Comparison of ENCODE assay signal across 19 mouse cellular contexts in the genomic region with DNA sequence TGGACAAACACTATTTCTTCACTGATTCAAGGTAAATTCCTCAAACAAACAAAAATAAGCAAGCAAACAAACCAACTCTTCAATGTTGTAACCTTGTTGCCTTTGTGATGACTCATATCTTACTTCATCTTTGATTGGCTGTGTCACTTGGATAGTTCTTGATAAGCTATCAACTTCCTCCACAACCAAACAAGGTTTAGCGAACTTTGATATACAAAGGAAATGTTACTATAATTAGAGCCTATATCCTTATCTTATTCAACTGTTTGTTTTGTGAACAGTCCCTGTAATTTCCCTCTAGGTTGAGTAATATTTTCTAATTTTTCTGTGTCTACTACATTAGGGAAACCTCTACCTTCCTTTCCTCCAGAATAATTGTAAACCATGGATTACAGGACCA.
"Had no signal": no experiment of that assay in that cellular context is flagged by ENCODE, and none has a peak within 500 bp of the region (broad histone marks: within the 10 kb centered on the region; RNA-seq: fewer than 3 reads in every experiment).

No protein-coding gene starts in this region.

- H3K27me3 ChIP-seq: midbrain, embryonic 12.5 days; neural tube, embryonic 13.5 days; neural tube, embryonic 15.5 days had no signal

- H3K4me2 ChIP-seq: lung, embryonic 14.5 days; midbrain, embryonic 12.5 days; neural tube, embryonic 13.5 days; neural tube, embryonic 15.5 days had no signal

- ATAC-seq: midbrain, embryonic 16.5 days had no signal

- H3K4me3 ChIP-seq: midbrain, embryonic 10.5 days; midbrain, embryonic 12.5 days; myocyte; neural tube, embryonic 13.5 days; neural tube, embryonic 15.5 days had no signal

- H3K9ac ChIP-seq: lung, embryonic 14.5 days; midbrain, embryonic 12.5 days; neural tube, embryonic 13.5 days; neural tube, embryonic 15.5 days had no signal

- DNase-seq: lung, adult 18-20 months; lung, embryonic 14.5 days; lung, postnatal 10 days; lung, postnatal 4 days; midbrain, embryonic 14.5 days; retina, postnatal 1 day; right cerebral cortex, adult 18-20 months; right cerebral cortex, postnatal 25 days; right cerebral cortex, postnatal 4 days; spleen, adult 18-20 months; thymus, adult 18-20 months; thymus, postnatal 14 days; thymus, postnatal 4 days had no signal

- H3K4me1 ChIP-seq: midbrain, embryonic 10.5 days; midbrain, embryonic 12.5 days; neural tube, embryonic 13.5 days; neural tube, embryonic 15.5 days had no signal

- H3K36me3 ChIP-seq: midbrain, embryonic 10.5 days; midbrain, embryonic 12.5 days; neural tube, embryonic 13.5 days; neural tube, embryonic 15.5 days had no signal

- H3K9me3 ChIP-seq: midbrain, embryonic 10.5 days; midbrain, embryonic 12.5 days; neural tube, embryonic 13.5 days; neural tube, embryonic 15.5 days had no signal

- H3K27ac ChIP-seq: midbrain, embryonic 10.5 days; midbrain, embryonic 12.5 days; neural tube, embryonic 13.5 days; neural tube, embryonic 15.5 days had no signal
